Mouse (Mus musculus): ENCODE data around the gene Hist1h4f. TPM values are rescaled to one million over a fixed set of nuclear protein-coding genes. Genes with fewer than 3 reads are reported as not detected.
A peak's percentile ranks its signal among the peaks of the same experiment; 100 is the strongest.
"Not testable (repeated sequence)": the region's sequence is repeated elsewhere in the genome, so short reads cannot be mapped to it uniquely, and the experiment has no call there.

Hist1h4f gene
- polyA plus RNA-seq, 1 experiment = 0.26 TPM

GRCm38 (mm10) chr13:23576351-23576881 is 25.0 kb upstream of the Hist1h4f start:
- DNase-seq (ENCODE audit: low spot score) = no peak

GRCm38 (mm10) chr13:23575864-23576313 is 24.4 kb upstream of the Hist1h4f start:
- DNase-seq (ENCODE audit: low spot score) = not testable (repeated sequence)

- no peak for DNase-seq (ENCODE audit: low spot score)
Measured at GRCm38 (mm10) chr13:23575271-23575851, 23.9 kb upstream of the Hist1h4f start, which contains the start of gene Hist1h3d. Gene Hist1h3d (plus strand): TSS chr13:23575763.

GRCm38 (mm10) chr13:23574546-23575170 is 23.2 kb upstream of the Hist1h4f start:
- DNase-seq (ENCODE audit: low spot score) = not testable (repeated sequence)

- DNase-seq (ENCODE audit: low spot score) = not testable (repeated sequence)
Measured at GRCm38 (mm10) chr13:23573898-23574524, 22.6 kb upstream of the Hist1h4f start, which contains the start of the genes Hist1h2bf and Hist1h2ad. Gene Hist1h2bf (minus strand): TSS chr13:23574196. Gene Hist1h2ad (plus strand): TSS chr13:23574381.

GRCm38 (mm10) chr13:23573034-23573897 is 21.8 kb upstream of the Hist1h4f start:
- DNase-seq (ENCODE audit: low spot score) = not testable (repeated sequence)

- DNase-seq (ENCODE audit: low spot score) = no peak
Measured at GRCm38 (mm10) chr13:23572218-23573033, 21.0 kb upstream of the Hist1h4f start.

GRCm38 (mm10) chr13:23571504-23572217 is 20.2 kb upstream of the Hist1h4f start:
- DNase-seq (ENCODE audit: low spot score) = not testable (repeated sequence)

GRCm38 (mm10) chr13:23571022-23571503 is 19.6 kb upstream of the Hist1h4f start, which contains the start of the genes Hist1h2ae and Hist1h2bg:
Gene Hist1h2ae (minus strand): TSS chr13:23571220.
Gene Hist1h2bg (plus strand): TSS chr13:23571396.
- peak; percentile 61 for DNase-seq (ENCODE audit: low spot score)

GRCm38 (mm10) chr13:23570261-23571021 is 19.0 kb upstream of the Hist1h4f start:
- not testable (repeated sequence) for DNase-seq (ENCODE audit: low spot score)

GRCm38 (mm10) chr13:23564482-23564881 is 13.0 kb upstream of the Hist1h4f start:
- no peak for DNase-seq (ENCODE audit: low spot score)

GRCm38 (mm10) chr13:23562699-23563462 is 11.4 kb upstream of the Hist1h4f start:
- DNase-seq (ENCODE audit: low spot score) = no peak

GRCm38 (mm10) chr13:23561883-23562659 is 10.6 kb upstream of the Hist1h4f start, which contains the start of gene Hist1h3e:
Gene Hist1h3e (minus strand): TSS chr13:23562369.
- peak; percentile 90 for DNase-seq (ENCODE audit: low spot score)

GRCm38 (mm10) chr13:23561531-23561882 is 10.1 kb upstream of the Hist1h4f start:
- DNase-seq (ENCODE audit: low spot score) = not testable (repeated sequence)

- not testable (repeated sequence) for DNase-seq (ENCODE audit: low spot score)
Measured at GRCm38 (mm10) chr13:23560699-23561098, 9.3 kb upstream of the Hist1h4f start.

- DNase-seq (ENCODE audit: low spot score) = no peak
Measured at GRCm38 (mm10) chr13:23556906-23557305, 5.5 kb upstream of the Hist1h4f start.

- DNase-seq (ENCODE audit: low spot score) = peak; percentile 30
Measured at GRCm38 (mm10) chr13:23555839-23556416, 4.5 kb upstream of the Hist1h4f start.

All from urinary bladder, adult 2 months (tissue).